Mouse (Mus musculus): ENCODE measurements around the gene Retreg3. TPM values are rescaled to one million over a fixed set of nuclear protein-coding genes. Genes with fewer than 3 reads are reported as not detected.

Retreg3 gene
- polyA plus RNA-seq, 1 experiment, result 34.1 TPM

GRCm38 (mm10) chr11:101120545-101121188 lies 974 bp upstream of the Retreg3 start:
- peak overlapping the region; percentile 54 for H3K27ac ChIP-seq (ENCODE audit: insufficient read depth, low read length)
- TF ChIP-seq CTCF (IDR thresholded peaks at IDR 0.05; ENCODE audit: borderline replicate concordance, insufficient read depth, low read length) (no peak), POLR2A (IDR thresholded peaks at IDR 0.05; ENCODE audit: low read depth, low read length) (no peak)
- peak overlapping the region; percentile 64 for H3K4me3 ChIP-seq (ENCODE audit: insufficient read depth, low read length)
- H3K4me1 ChIP-seq (ENCODE audit: control insufficient read depth, insufficient read depth, low read length), result 0 out of 2 replicates have a peak, but pooled peaks cover 2% of the 10 kb centered on the region

GRCm38 (mm10) chr11:101119131-101119760 lies 447 bp downstream of the Retreg3 start:
- Histone ChIP-seq H3K27ac (ENCODE audit: insufficient read depth, low read length) (peak overlapping the region; percentile 19; the same call in 1 of the 2 replicates), H3K4me1 (ENCODE audit: control insufficient read depth, insufficient read depth, low read length) (0 out of 2 replicates have a peak, but pooled peaks cover 2% of the 10 kb centered on the region), H3K4me3 (ENCODE audit: insufficient read depth, low read length) (peak overlapping the region; percentile 97)
- no peak for TF ChIP-seq POLR2A (IDR thresholded peaks at IDR 0.05; ENCODE audit: low read depth, low read length)
- no peak for TF ChIP-seq CTCF (IDR thresholded peaks at IDR 0.05; ENCODE audit: borderline replicate concordance, insufficient read depth, low read length)

- TF ChIP-seq CTCF (IDR thresholded peaks at IDR 0.05; ENCODE audit: borderline replicate concordance, insufficient read depth, low read length) (no peak), POLR2A (IDR thresholded peaks at IDR 0.05; ENCODE audit: low read depth, low read length) (no peak)
- 0 out of 2 replicates have a peak, but pooled peaks cover 2% of the 10 kb centered on the region for H3K4me1 ChIP-seq (ENCODE audit: control insufficient read depth, insufficient read depth, low read length)
- H3K4me3 ChIP-seq (ENCODE audit: insufficient read depth, low read length), result peak overlapping the region; percentile 97
- no peak overlapping the region for H3K27ac ChIP-seq (ENCODE audit: insufficient read depth, low read length)
Measured at GRCm38 (mm10) chr11:101118105-101118504, 1.6 kb downstream of the Retreg3 start.

DNA sequence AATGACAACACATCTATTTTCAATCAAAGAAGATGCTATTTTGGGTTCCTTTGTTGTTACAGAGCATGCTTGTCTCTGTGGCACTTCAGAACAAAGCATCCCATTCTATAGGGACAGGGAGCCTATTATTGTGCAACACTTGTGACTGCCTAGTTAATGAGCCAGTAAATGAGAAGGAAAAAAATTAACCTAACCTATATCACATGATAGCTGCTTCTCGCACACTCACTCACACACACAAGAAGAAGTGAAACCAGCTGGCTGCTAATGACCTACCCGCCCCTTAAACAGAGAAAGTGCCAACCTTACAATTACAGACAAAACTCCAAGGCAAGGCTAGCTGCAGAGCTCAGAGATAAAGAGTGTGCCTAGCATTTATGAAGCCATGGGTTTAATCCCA lies 4.1 kb downstream of the Retreg3 start:
- no peak for TF ChIP-seq POLR2A (IDR thresholded peaks at IDR 0.05; ENCODE audit: low read depth, low read length)
- no peak for TF ChIP-seq CTCF (IDR thresholded peaks at IDR 0.05; ENCODE audit: borderline replicate concordance, insufficient read depth, low read length)
- Histone ChIP-seq H3K4me3 (ENCODE audit: insufficient read depth, low read length) (no peak overlapping the region), H3K4me1 (ENCODE audit: control insufficient read depth, insufficient read depth, low read length) (no peaks in the 10 kb centered on the region), H3K27ac (ENCODE audit: insufficient read depth, low read length) (no peak overlapping the region)

- TF ChIP-seq CTCF (IDR thresholded peaks at IDR 0.05; ENCODE audit: borderline replicate concordance, insufficient read depth, low read length) (no peak), POLR2A (IDR thresholded peaks at IDR 0.05; ENCODE audit: low read depth, low read length) (no peak)
- no peak overlapping the region for H3K27ac ChIP-seq (ENCODE audit: insufficient read depth, low read length)
- no peak overlapping the region for H3K4me3 ChIP-seq (ENCODE audit: insufficient read depth, low read length)
- no peaks in the 10 kb centered on the region for H3K4me1 ChIP-seq (ENCODE audit: control insufficient read depth, insufficient read depth, low read length)
Measured at GRCm38 (mm10) chr11:101112186-101112585, 7.5 kb downstream of the Retreg3 start.

DNA sequence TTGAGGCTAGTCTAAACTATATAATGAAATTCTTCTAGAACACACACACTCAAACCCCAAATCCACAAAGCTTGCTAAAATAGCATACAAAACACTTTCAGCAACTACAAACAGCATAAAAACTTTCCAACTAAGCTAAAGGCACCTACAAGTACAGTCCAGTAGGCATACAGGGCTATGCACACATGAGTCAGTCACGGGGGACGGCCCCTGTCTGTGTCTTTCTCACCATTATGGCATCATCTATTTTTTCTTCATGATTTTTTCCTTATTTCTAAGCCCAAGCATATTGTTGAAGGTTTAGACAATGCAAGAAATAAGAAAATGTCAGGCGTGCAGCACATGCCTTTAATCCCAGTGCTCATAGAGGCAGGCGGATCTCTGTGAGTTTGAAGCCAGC lies 8.5 kb downstream of the Retreg3 start:
- Histone ChIP-seq H3K4me1 (ENCODE audit: control insufficient read depth, insufficient read depth, low read length) (no peaks in the 10 kb centered on the region), H3K27ac (ENCODE audit: insufficient read depth, low read length) (no peak overlapping the region), H3K4me3 (ENCODE audit: insufficient read depth, low read length) (no peak overlapping the region)
- TF ChIP-seq CTCF (IDR thresholded peaks at IDR 0.05; ENCODE audit: borderline replicate concordance, insufficient read depth, low read length) (no peak), POLR2A (IDR thresholded peaks at IDR 0.05; ENCODE audit: low read depth, low read length) (no peak)

- TF ChIP-seq POLR2A (IDR thresholded peaks at IDR 0.05; ENCODE audit: low read depth, low read length) (no peak), CTCF (IDR thresholded peaks at IDR 0.05; ENCODE audit: borderline replicate concordance, insufficient read depth, low read length) (no peak)
- Histone ChIP-seq H3K4me1 (ENCODE audit: control insufficient read depth, insufficient read depth, low read length) (no peaks in the 10 kb centered on the region), H3K27ac (ENCODE audit: insufficient read depth, low read length) (no peak overlapping the region), H3K4me3 (ENCODE audit: insufficient read depth, low read length) (no peak overlapping the region)
Measured at GRCm38 (mm10) chr11:101110708-101111107, 9.0 kb downstream of the Retreg3 start.

DNA sequence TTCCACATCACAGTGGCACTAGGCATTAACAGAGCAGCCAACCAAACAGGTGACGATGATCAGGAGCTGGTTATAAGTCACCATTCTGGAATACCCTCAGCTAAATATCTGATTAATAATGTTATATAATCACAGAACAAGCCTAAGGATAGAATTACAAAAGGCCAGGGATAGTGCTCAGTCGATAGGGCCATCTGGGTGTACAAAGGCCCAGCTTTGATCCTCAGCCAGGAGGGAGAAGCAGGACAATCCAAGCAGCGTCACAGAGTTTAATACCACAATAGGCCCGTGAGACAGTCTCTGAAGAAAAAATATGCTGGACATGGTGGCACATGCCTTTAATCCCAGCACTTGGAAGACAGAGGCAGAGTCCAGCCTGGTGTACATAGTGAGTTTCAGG lies 10.3 kb downstream of the Retreg3 start:
- Histone ChIP-seq H3K27ac (ENCODE audit: insufficient read depth, low read length) (no peak overlapping the region), H3K4me1 (ENCODE audit: control insufficient read depth, insufficient read depth, low read length) (no peaks in the 10 kb centered on the region), H3K4me3 (ENCODE audit: insufficient read depth, low read length) (no peak overlapping the region)
- TF ChIP-seq CTCF (IDR thresholded peaks at IDR 0.05; ENCODE audit: borderline replicate concordance, insufficient read depth, low read length), result no peak
- TF ChIP-seq POLR2A (IDR thresholded peaks at IDR 0.05; ENCODE audit: low read depth, low read length), result no peak

DNA sequence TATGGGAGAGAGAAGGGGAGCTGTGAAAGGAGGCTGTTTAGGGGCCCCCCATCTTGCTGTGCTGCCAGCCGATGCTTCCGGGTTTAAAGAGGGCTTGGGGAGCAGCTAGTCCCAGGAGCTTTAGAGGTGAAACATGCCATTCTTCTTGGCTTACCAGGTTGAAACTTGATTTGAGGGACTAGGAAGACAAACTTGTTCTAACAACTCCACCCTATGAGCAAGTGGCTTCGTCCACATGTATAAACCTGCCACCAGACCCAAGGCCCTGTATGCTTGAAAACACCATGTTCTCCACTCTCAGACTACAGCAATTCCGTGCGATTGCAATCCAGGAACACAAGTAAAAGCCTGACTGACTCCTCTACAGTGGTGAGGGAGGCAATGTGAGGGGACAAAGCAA lies 16.7 kb downstream of the Retreg3 start:
- Histone ChIP-seq H3K27ac (ENCODE audit: insufficient read depth, low read length) (no peak overlapping the region), H3K4me3 (ENCODE audit: insufficient read depth, low read length) (no peak overlapping the region), H3K4me1 (ENCODE audit: control insufficient read depth, insufficient read depth, low read length) (no peaks in the 10 kb centered on the region)
- TF ChIP-seq CTCF (IDR thresholded peaks at IDR 0.05; ENCODE audit: borderline replicate concordance, insufficient read depth, low read length) (no peak), POLR2A (IDR thresholded peaks at IDR 0.05; ENCODE audit: low read depth, low read length) (no peak)

GRCm38 (mm10) chr11:101098231-101098630 lies 21.5 kb downstream of the Retreg3 start:
- no peaks in the 10 kb centered on the region; the same call in 1 of the 2 replicates for H3K4me1 ChIP-seq (ENCODE audit: control insufficient read depth, insufficient read depth, low read length)
- no peak overlapping the region for H3K27ac ChIP-seq (ENCODE audit: insufficient read depth, low read length)
- TF ChIP-seq POLR2A (IDR thresholded peaks at IDR 0.05; ENCODE audit: low read depth, low read length) (no peak), CTCF (IDR thresholded peaks at IDR 0.05; ENCODE audit: borderline replicate concordance, insufficient read depth, low read length) (no peak)
- H3K4me3 ChIP-seq (ENCODE audit: insufficient read depth, low read length), result no peak overlapping the region
